Mouse (Mus musculus) stomach, embryonic 16.5 days (tissue): ENCODE data around the gene Rnf123. TPM values are rescaled to one million over a fixed set of nuclear protein-coding genes. Genes with fewer than 3 reads are reported as not detected.
"Not testable (repeated sequence)": the region's sequence is repeated elsewhere in the genome, so short reads cannot be mapped to it uniquely, and the experiment has no call there.

Experiments
- ATAC-seq: fragments of 200-750 bp; cut with Nextera tagmentation; 2 replicates; pipeline ENCODE4 v1.8.0; 2017; ENCODE audit warnings: moderate number of reproducible peaks, moderate TSS enrichment; ENCODE audit not compliant: insufficient read depth, low FRiP score
- H3K27ac ChIP-seq: fragments of 300-500 bp; sonication (generic); 2 replicates; pipeline ENCODE4 v1.5.1; 2014; ENCODE audit warnings: low read length
- H3K27me3 ChIP-seq: fragments of 300-500 bp; sonication (generic); 2 replicates; pipeline ENCODE4 v1.6.1; 2014; ENCODE audit warnings: low read length, control low read depth, mixed read lengths; ENCODE audit not compliant: control insufficient read depth, insufficient read depth
- H3K36me3 ChIP-seq: fragments of 300-500 bp; sonication (generic); 2 replicates; pipeline ENCODE4 v1.6.1; 2014; ENCODE audit warnings: low read length; ENCODE audit not compliant: control insufficient read depth, insufficient read depth
- H3K4me1 ChIP-seq: fragments of 300-500 bp; sonication (generic); 2 replicates; pipeline ENCODE4 v1.6.1; 2014; ENCODE audit warnings: low read length, control low read depth, mixed read lengths; ENCODE audit not compliant: control insufficient read depth, insufficient read depth
- H3K4me2 ChIP-seq: fragments of 300-500 bp; sonication (generic); 2 replicates; pipeline ENCODE4 v1.6.1; 2014; ENCODE audit warnings: low read depth, low read length, mixed read lengths
- H3K4me3 ChIP-seq: fragments of 300-500 bp; sonication (generic); replicated peaks from 2 replicates; pipeline ENCODE4 v1.5.1; 2014; ENCODE audit warnings: mild to moderate bottlenecking, low read length
- H3K9ac ChIP-seq: fragments of 300-500 bp; sonication (generic); 2 replicates; pipeline ENCODE4 v1.6.1; 2014; ENCODE audit warnings: low read length
- H3K9me3 ChIP-seq: fragments of 300-500 bp; sonication (generic); replicated peaks from 2 replicates; pipeline ENCODE4 v1.6.1; 2016; ENCODE audit warnings: low read length, control low read depth; ENCODE audit not compliant: control insufficient read depth
- WGBS: fragments of 180-500 bp; shearing (Covaris S2); extraction: QIAGEN DNeasy Blood & Tissue Kit; methylation state at CpG from one replicate; pipeline ENCODE4 v1.1.7; 2014; 5-methylcytosine and 5-hydroxymethylcytosine counted together
- polyA plus RNA-seq: library from polyadenylated mRNA; unstranded; fragments of >200 nt; fragmentation: Nextera tagmentation; extraction: Ambion mirVana; gene quantifications from 2 replicates; pipeline ENCODE4 v1.2.1, GENCODE M21; 2015

Gene Rnf123
- polyA plus RNA-seq, 1 experiment from 2014 or later = 32.8 TPM

- Histone ChIP-seq H3K4me2 (no peak overlapping the region), H3K27ac (no peak overlapping the region), H3K9me3 (no peaks in the 10 kb centered on the region), H3K27me3 (no peaks in the 10 kb centered on the region), H3K4me3 (no peak overlapping the region), H3K9ac (no peak overlapping the region), H3K36me3 (peaks cover 28% of the 10 kb centered on the region), H3K4me1 (peaks cover 14% of the 10 kb centered on the region)
- WGBS = 94% methylated on average over 8 of the region's 8 CpGs
- ATAC-seq = no peak
Measured at GRCm38 (mm10) chr9:108044751-108045492, 38.2 kb downstream of the Rnf123 start.

GRCm38 (mm10) chr9:108035331-108036156 lies 47.6 kb downstream of the Rnf123 start:
- no peaks in the 10 kb centered on the region for H3K27me3 ChIP-seq
- no peak overlapping the region for H3K9ac ChIP-seq
- no peaks in the 10 kb centered on the region for H3K9me3 ChIP-seq
- peaks cover 10% of the 10 kb centered on the region for H3K36me3 ChIP-seq
- H3K4me3 ChIP-seq = no peak overlapping the region
- peak overlapping the region; percentile 37; the same call in 1 of the 2 replicates for H3K27ac ChIP-seq
- ATAC-seq = peak; percentile 50; the same call in 1 of the 2 replicates
- no peaks in the 10 kb centered on the region for H3K4me1 ChIP-seq
- 93% methylated on average over 2 of the region's 2 CpGs for WGBS
- H3K4me2 ChIP-seq = no peak overlapping the region

DNA sequence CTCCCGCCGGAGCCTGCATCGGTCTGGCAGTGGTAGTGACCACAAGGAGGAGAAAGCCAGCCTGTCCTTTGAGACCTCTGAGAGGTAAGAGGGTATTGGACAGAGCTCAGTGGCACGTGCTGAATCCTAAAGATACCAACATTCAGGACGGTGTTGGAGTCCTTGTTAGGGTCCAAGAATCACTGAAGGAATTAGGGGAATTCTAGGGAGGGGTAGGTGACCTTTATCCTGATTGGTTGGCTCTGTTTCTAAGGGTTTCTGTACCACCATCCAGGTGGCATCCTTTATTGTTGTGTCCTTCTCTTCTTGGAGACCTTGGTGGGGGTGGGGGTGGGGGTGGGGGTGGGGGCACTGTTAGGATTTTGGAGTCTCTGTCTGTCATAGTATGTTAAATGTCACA lies 51.0 kb downstream of the Rnf123 start:
- peaks cover 18% of the 10 kb centered on the region for H3K36me3 ChIP-seq
- no peak for ATAC-seq
- 94% methylated on average over 5 of the region's 5 CpGs for WGBS

GRCm38 (mm10) chr9:108027867-108028266 lies 55.3 kb downstream of the Rnf123 start:
- no peaks in the 10 kb centered on the region for H3K27me3 ChIP-seq
- no peaks in the 10 kb centered on the region for H3K9me3 ChIP-seq
- H3K9ac ChIP-seq = no peak overlapping the region
- H3K36me3 ChIP-seq = peaks cover 27% of the 10 kb centered on the region
- no peak overlapping the region for H3K4me2 ChIP-seq
- ATAC-seq = no peak
- no peak overlapping the region for H3K4me3 ChIP-seq
- H3K4me1 ChIP-seq = no peaks in the 10 kb centered on the region
- no peak overlapping the region for H3K27ac ChIP-seq
- WGBS = 95% methylated on average over 3 of the region's 3 CpGs

More for the DNA sequence above, 51.0 kb downstream of the Rnf123 start:
- no peaks in the 10 kb centered on the region for H3K4me1 ChIP-seq
- no peak overlapping the region for H3K27ac ChIP-seq
- H3K4me2 ChIP-seq = no peak overlapping the region
- H3K9me3 ChIP-seq = no peaks in the 10 kb centered on the region
- no peak overlapping the region for H3K4me3 ChIP-seq
- H3K9ac ChIP-seq = no peak overlapping the region
- no peaks in the 10 kb centered on the region for H3K27me3 ChIP-seq

GRCm38 (mm10) chr9:108026584-108026983 lies 56.6 kb downstream of the Rnf123 start:
- H3K9me3 ChIP-seq = no peaks in the 10 kb centered on the region
- H3K27me3 ChIP-seq = no peaks in the 10 kb centered on the region
- no peak overlapping the region for H3K27ac ChIP-seq
- 87% methylated on average over 3 of the region's 3 CpGs for WGBS
- H3K4me3 ChIP-seq = no peak overlapping the region
- no peak overlapping the region for H3K4me2 ChIP-seq
- no peak overlapping the region for H3K9ac ChIP-seq
- ATAC-seq = no peak
- peaks cover 3% of the 10 kb centered on the region; the same call in 1 of the 2 replicates for H3K4me1 ChIP-seq
- H3K36me3 ChIP-seq = peaks cover 19% of the 10 kb centered on the region

DNA sequence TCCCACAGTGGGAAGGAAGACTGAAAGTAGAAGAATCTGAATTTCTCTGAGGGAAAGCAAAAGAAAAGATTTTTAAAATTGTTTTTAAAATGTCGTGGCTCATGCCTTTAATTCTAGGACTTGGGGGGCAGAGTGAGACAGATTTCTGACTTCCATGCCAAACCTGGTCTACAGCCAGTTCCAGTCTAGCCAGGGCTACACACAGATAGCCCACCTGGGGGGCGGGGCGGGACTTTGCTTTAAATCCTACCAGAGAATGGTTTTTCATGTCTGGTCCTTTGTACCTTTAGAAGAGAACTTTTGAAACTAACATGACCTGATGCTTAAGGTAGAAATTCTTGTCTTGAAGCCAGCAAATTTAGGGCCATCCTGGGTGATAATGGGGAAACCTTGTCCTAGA lies 59.9 kb downstream of the Rnf123 start:
- WGBS = 86% methylated on average over 3 of the region's 3 CpGs
- no peak overlapping the region for H3K27ac ChIP-seq
- no peaks in the 10 kb centered on the region for H3K27me3 ChIP-seq
- H3K9me3 ChIP-seq = no peaks in the 10 kb centered on the region
- no peak for ATAC-seq
- no peak overlapping the region for H3K4me3 ChIP-seq
- H3K36me3 ChIP-seq = peaks cover 19% of the 10 kb centered on the region
- H3K4me2 ChIP-seq = no peak overlapping the region
- H3K9ac ChIP-seq = no peak overlapping the region
- H3K4me1 ChIP-seq = peaks cover 3% of the 10 kb centered on the region; the same call in 1 of the 2 replicates

GRCm38 (mm10) chr9:108020741-108021140 lies 62.4 kb downstream of the Rnf123 start:
- WGBS = 88% methylated on average over 1 of the region's 1 CpGs
- H3K9me3 ChIP-seq = no peaks in the 10 kb centered on the region
- no peak for ATAC-seq
- H3K27ac ChIP-seq = no peak overlapping the region; the same call in 1 of the 2 replicates
- H3K9ac ChIP-seq = no peak overlapping the region
- no peak overlapping the region for H3K4me2 ChIP-seq
- H3K4me1 ChIP-seq = peaks cover 3% of the 10 kb centered on the region; the same call in 1 of the 2 replicates
- H3K36me3 ChIP-seq = peaks cover 11% of the 10 kb centered on the region
- H3K27me3 ChIP-seq = no peaks in the 10 kb centered on the region
- no peak overlapping the region for H3K4me3 ChIP-seq

DNA sequence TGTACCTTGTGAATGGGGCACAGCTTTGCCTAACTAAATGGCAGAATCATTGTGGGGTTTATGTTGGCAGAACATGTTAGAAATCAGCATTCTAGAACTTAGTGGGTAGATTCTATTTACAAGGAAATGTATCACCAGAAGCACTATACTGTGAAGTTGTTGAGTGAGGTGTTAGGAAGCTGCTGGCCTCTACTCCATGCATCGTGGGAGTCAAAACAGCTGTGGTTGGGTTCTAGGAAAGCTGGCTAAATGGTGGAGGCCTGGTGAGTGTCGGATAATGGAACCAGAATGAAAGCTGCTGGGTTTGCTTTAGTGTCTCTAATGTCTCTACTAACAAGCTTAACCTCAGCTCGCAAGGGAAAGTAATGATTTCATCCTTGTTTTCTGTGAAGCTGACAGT lies 66.0 kb downstream of the Rnf123 start:
- ATAC-seq = no peak
- Histone ChIP-seq H3K4me3 (no peak overlapping the region), H3K9ac (no peak overlapping the region), H3K36me3 (no peaks in the 10 kb centered on the region), H3K27ac (no peak overlapping the region), H3K4me1 (peaks cover 2% of the 10 kb centered on the region; the same call in 1 of the 2 replicates), H3K9me3 (no peaks in the 10 kb centered on the region), H3K4me2 (no peak overlapping the region), H3K27me3 (no peaks in the 10 kb centered on the region)
- WGBS = 80% methylated on average over 3 of the region's 3 CpGs

GRCm38 (mm10) chr9:108013577-108013976 lies 69.6 kb downstream of the Rnf123 start:
- H3K4me3 ChIP-seq, H3K9me3 ChIP-seq, H3K36me3 ChIP-seq, H3K4me2 ChIP-seq, ATAC-seq, H3K9ac ChIP-seq, H3K27ac ChIP-seq, H3K27me3 ChIP-seq, H3K4me1 ChIP-seq: not testable (repeated sequence)
- WGBS = 98% methylated on average over 2 of the region's 2 CpGs
